Mouse (Mus musculus): Measurements from ENCODE around the gene Olfr1265. TPM values are rescaled to one million over a fixed set of nuclear protein-coding genes. Genes with fewer than 3 reads are reported as not detected.

Olfr1265 gene
- not detected in 2 replicates for polyA plus RNA-seq (2015; fragmentation: Nextera tagmentation; extraction: Ambion mirVana)

GRCm38 (mm10) chr2:90035037-90035436, at the start of gene Olfr1265:
Olfr1265 (plus strand) TSS chr2:90035337.
- no peaks in the 10 kb centered on the region for H3K36me3 ChIP-seq
- no peak within 1 kb of the TSS for H3K4me3 ChIP-seq (replicated peaks)
- no peaks in the 10 kb centered on the region for H3K9me3 ChIP-seq (replicated peaks)
- ATAC-seq (replicated peaks; ENCODE audit: low FRiP score) = no peak
- H3K27me3 ChIP-seq = no peaks in the 10 kb centered on the region
- H3K4me1 ChIP-seq = no peaks in the 10 kb centered on the region
- H3K4me2 ChIP-seq = no peak within 1 kb of the TSS
- no peak within 1 kb of the TSS for H3K27ac ChIP-seq
- H3K9ac ChIP-seq = no peak within 1 kb of the TSS

GRCm38 (mm10) chr2:89990921-89991320, 44.2 kb upstream of the Olfr1265 start, which contains the start of gene Olfr1261:
Olfr1261 (plus strand) TSS chr2:89991221.
- Histone ChIP-seq H3K4me2 (no peak within 1 kb of the TSS), H3K4me3 (replicated peaks) (no peak within 1 kb of the TSS), H3K36me3 (no peaks in the 10 kb centered on the region), H3K27ac (no peak within 1 kb of the TSS), H3K27me3 (no peaks in the 10 kb centered on the region), H3K9me3 (replicated peaks) (no peaks in the 10 kb centered on the region), H3K9ac (no peak within 1 kb of the TSS), H3K4me1 (no peaks in the 10 kb centered on the region)
- ATAC-seq (replicated peaks; ENCODE audit: low FRiP score) = no peak

GRCm38 (mm10) chr2:89999845-90000244, 35.3 kb upstream of the Olfr1265 start, which contains the start of gene Olfr1262:
Olfr1262 (plus strand) TSS chr2:90000145.
- H3K9me3 ChIP-seq (replicated peaks) = no peaks in the 10 kb centered on the region

GRCm38 (mm10) chr2:90011831-90012230, 23.3 kb upstream of the Olfr1265 start, which contains the start of gene Olfr1263:
Olfr1263 (plus strand) TSS chr2:90012131.
- H3K4me1 ChIP-seq = no peaks in the 10 kb centered on the region
- no peak within 1 kb of the TSS for H3K4me3 ChIP-seq (replicated peaks)
- 77% methylated on average over 2 of the region's 2 CpGs for WGBS
- no peak within 1 kb of the TSS for H3K4me2 ChIP-seq
- no peak within 1 kb of the TSS for H3K27ac ChIP-seq
- H3K27me3 ChIP-seq = no peaks in the 10 kb centered on the region
- ATAC-seq (replicated peaks; ENCODE audit: low FRiP score) = no peak
- H3K9ac ChIP-seq = no peak within 1 kb of the TSS
- no peaks in the 10 kb centered on the region for H3K36me3 ChIP-seq
- H3K9me3 ChIP-seq (replicated peaks) = no peaks in the 10 kb centered on the region

More at GRCm38 (mm10) chr2:89999845-90000244, 35.3 kb upstream of the Olfr1265 start, which contains the start of gene Olfr1262:
- Histone ChIP-seq H3K27me3 (no peaks in the 10 kb centered on the region), H3K4me2 (no peak within 1 kb of the TSS), H3K4me3 (replicated peaks) (no peak within 1 kb of the TSS), H3K27ac (no peak within 1 kb of the TSS), H3K4me1 (no peaks in the 10 kb centered on the region), H3K9ac (no peak within 1 kb of the TSS), H3K36me3 (no peaks in the 10 kb centered on the region)
- no peak for ATAC-seq (replicated peaks; ENCODE audit: low FRiP score)

- 66% methylated on average over 2 of the region's 2 CpGs for WGBS
- H3K4me3 ChIP-seq (replicated peaks) = no peak within 1 kb of the TSS
- ATAC-seq (replicated peaks; ENCODE audit: low FRiP score) = no peak
Observed at GRCm38 (mm10) chr2:90025477-90025876, 9.7 kb upstream of the Olfr1265 start, which contains the start of gene Olfr1264. Olfr1264 (minus strand) TSS chr2:90025577.

GRCm38 (mm10) chr2:90063494-90063893, 28.4 kb downstream of the Olfr1265 start, which contains the start of gene Olfr140:
Olfr140 (minus strand) TSS chr2:90063594.
- H3K9me3 ChIP-seq (replicated peaks) = no peaks in the 10 kb centered on the region
- no peak within 1 kb of the TSS for H3K27ac ChIP-seq
- H3K4me2 ChIP-seq = no peak within 1 kb of the TSS
- no peak for ATAC-seq (replicated peaks; ENCODE audit: low FRiP score)
- H3K9ac ChIP-seq = no peak within 1 kb of the TSS
- no peaks in the 10 kb centered on the region for H3K27me3 ChIP-seq
- H3K36me3 ChIP-seq = no peaks in the 10 kb centered on the region
- no peaks in the 10 kb centered on the region for H3K4me1 ChIP-seq
- H3K4me3 ChIP-seq (replicated peaks) = no peak within 1 kb of the TSS

More at GRCm38 (mm10) chr2:90025477-90025876, 9.7 kb upstream of the Olfr1265 start, which contains the start of gene Olfr1264:
- H3K27me3 ChIP-seq = no peaks in the 10 kb centered on the region
- no peaks in the 10 kb centered on the region for H3K9me3 ChIP-seq (replicated peaks)
- no peak within 1 kb of the TSS for H3K27ac ChIP-seq
- H3K36me3 ChIP-seq = no peaks in the 10 kb centered on the region
- no peak within 1 kb of the TSS for H3K9ac ChIP-seq
- no peaks in the 10 kb centered on the region for H3K4me1 ChIP-seq
- no peak within 1 kb of the TSS for H3K4me2 ChIP-seq

- Histone ChIP-seq H3K4me1 (no peaks in the 10 kb centered on the region), H3K27ac (no peak overlapping the region), H3K4me3 (replicated peaks) (no peak overlapping the region), H3K9ac (no peak overlapping the region), H3K4me2 (no peak overlapping the region), H3K9me3 (replicated peaks) (no peaks in the 10 kb centered on the region; the same call in 1 of the 2 replicates), H3K27me3 (no peaks in the 10 kb centered on the region), H3K36me3 (no peaks in the 10 kb centered on the region)
- ATAC-seq (replicated peaks; ENCODE audit: low FRiP score) = no peak
- WGBS = 65% methylated on average over 2 of the region's 2 CpGs
Observed at GRCm38 (mm10) chr2:90070065-90070464, 34.9 kb downstream of the Olfr1265 start.

Other genes with a start within 250 kb of the Olfr1265 start
- gene Olfr1254, start 241.7 kb upstream of the Olfr1265 start, polyA plus RNA-seq (2015; fragmentation: Nextera tagmentation; extraction: Ambion mirVana) = not detected in 2 replicates
- not detected in 2 replicates for gene Olfr1255, start 223.3 kb upstream of the Olfr1265 start, polyA plus RNA-seq (2015; fragmentation: Nextera tagmentation; extraction: Ambion mirVana)
- gene Olfr1256, start 193.8 kb upstream of the Olfr1265 start, polyA plus RNA-seq (2015; fragmentation: Nextera tagmentation; extraction: Ambion mirVana) = not detected in 2 replicates
- gene Olfr48, start 187.1 kb upstream of the Olfr1265 start, polyA plus RNA-seq (2015; fragmentation: Nextera tagmentation; extraction: Ambion mirVana) = not detected in 2 replicates
- gene Olfr1257, start 156.9 kb upstream of the Olfr1265 start, polyA plus RNA-seq (2015; fragmentation: Nextera tagmentation; extraction: Ambion mirVana) = not detected in 2 replicates
- not detected in 2 replicates for gene Olfr1258, start 108.0 kb upstream of the Olfr1265 start, polyA plus RNA-seq (2015; fragmentation: Nextera tagmentation; extraction: Ambion mirVana)
- not detected in 2 replicates for gene Olfr1259, start 86.7 kb upstream of the Olfr1265 start, polyA plus RNA-seq (2015; fragmentation: Nextera tagmentation; extraction: Ambion mirVana)
- gene Olfr1260, start 61.0 kb upstream of the Olfr1265 start, polyA plus RNA-seq (2015; fragmentation: Nextera tagmentation; extraction: Ambion mirVana) = not detected in 2 replicates
- not detected in 2 replicates for gene Olfr1261, start 44.1 kb upstream of the Olfr1265 start, polyA plus RNA-seq (2015; fragmentation: Nextera tagmentation; extraction: Ambion mirVana)
- not detected in 2 replicates for gene Olfr1262, start 35.2 kb upstream of the Olfr1265 start, polyA plus RNA-seq (2015; fragmentation: Nextera tagmentation; extraction: Ambion mirVana)
- gene Olfr1263, start 23.2 kb upstream of the Olfr1265 start, polyA plus RNA-seq (2015; fragmentation: Nextera tagmentation; extraction: Ambion mirVana) = not detected in 2 replicates
- gene Olfr1264, start 9.8 kb upstream of the Olfr1265 start, polyA plus RNA-seq (2015; fragmentation: Nextera tagmentation; extraction: Ambion mirVana) = not detected in 2 replicates
- not detected in 2 replicates for gene Olfr140, start 28.3 kb downstream of the Olfr1265 start, polyA plus RNA-seq (2015; fragmentation: Nextera tagmentation; extraction: Ambion mirVana)
- not detected in 2 replicates for gene Olfr1269, start 86.1 kb downstream of the Olfr1265 start, polyA plus RNA-seq (2015; fragmentation: Nextera tagmentation; extraction: Ambion mirVana)
- not detected in 2 replicates for gene Olfr32, start 107.0 kb downstream of the Olfr1265 start, polyA plus RNA-seq (2015; fragmentation: Nextera tagmentation; extraction: Ambion mirVana)
- 0.06 TPM in 1 of 2 replicates, not detected in the other for gene Olfr1270, start 117.8 kb downstream of the Olfr1265 start, polyA plus RNA-seq (2015; fragmentation: Nextera tagmentation; extraction: Ambion mirVana)
- not detected in 2 replicates for gene Olfr1506, start 189.2 kb downstream of the Olfr1265 start, polyA plus RNA-seq (2015; fragmentation: Nextera tagmentation; extraction: Ambion mirVana)
- gene Olfr142, start 222.3 kb downstream of the Olfr1265 start, polyA plus RNA-seq (2015; fragmentation: Nextera tagmentation; extraction: Ambion mirVana) = not detected in 2 replicates
- gene Olfr1271, start 235.7 kb downstream of the Olfr1265 start, polyA plus RNA-seq (2015; fragmentation: Nextera tagmentation; extraction: Ambion mirVana) = not detected in 2 replicates